Mouse (Mus musculus) heart, embryonic 15.5 days (tissue): ENCODE results near the gene Adamtsl3. TPM values are rescaled to one million over a fixed set of nuclear protein-coding genes. Genes with fewer than 3 reads are reported as not detected.

ENCODE experiments used
- ATAC-seq: fragments of 200-750 bp; cut with Nextera tagmentation; replicated peaks from 2 replicates; pipeline ENCODE4 v1.8.0; 2017; ENCODE audit warnings: low read depth, moderate TSS enrichment; ENCODE audit not compliant: insufficient number of reproducible peaks, insufficient read depth, low FRiP score
- H3K27ac ChIP-seq: fragments of 300-500 bp; sonication (generic); 2 replicates; pipeline ENCODE4 v1.5.1; 2015; ENCODE audit warnings: mild to moderate bottlenecking, inconsistent platforms
- H3K27me3 ChIP-seq: fragments of 300-500 bp; sonication (generic); 2 replicates; pipeline ENCODE4 v1.6.1; 2015; ENCODE audit warnings: inconsistent platforms
- H3K36me3 ChIP-seq: fragments of 300-500 bp; sonication (generic); 2 replicates; pipeline ENCODE4 v1.6.1; 2015; ENCODE audit warnings: mild to moderate bottlenecking, inconsistent platforms
- H3K4me1 ChIP-seq: fragments of 300-500 bp; sonication (generic); replicated peaks from 2 replicates; pipeline ENCODE4 v1.6.1; 2015; ENCODE audit warnings: inconsistent platforms
- H3K4me2 ChIP-seq: fragments of 300-500 bp; sonication (generic); 2 replicates; pipeline ENCODE4 v1.6.1; 2015; ENCODE audit warnings: inconsistent platforms, mild to moderate bottlenecking, moderate library complexity
- H3K4me3 ChIP-seq: fragments of 300-500 bp; sonication (generic); 2 replicates; pipeline ENCODE4 v1.5.1; 2015; ENCODE audit warnings: mild to moderate bottlenecking, inconsistent platforms
- H3K9ac ChIP-seq: fragments of 300-500 bp; sonication (generic); 2 replicates; pipeline ENCODE4 v1.6.1; 2015; ENCODE audit warnings: mild to moderate bottlenecking, inconsistent platforms
- H3K9me3 ChIP-seq: fragments of 300-500 bp; sonication (generic); replicated peaks from 2 replicates; pipeline ENCODE4 v1.6.1; 2016; ENCODE audit warnings: inconsistent platforms
- WGBS: fragments of 180-500 bp; shearing (Covaris S2); methylation state at CpG from one replicate; pipeline ENCODE4 v1.1.7; 2015; ENCODE audit warnings: mixed read lengths; 5-methylcytosine and 5-hydroxymethylcytosine counted together
- polyA plus RNA-seq: library from polyadenylated mRNA; unstranded; fragments of >200 nt; fragmentation: Nextera tagmentation; extraction: Ambion mirVana; gene quantifications from 2 replicates; pipeline ENCODE4 v1.2.1, GENCODE M21; 2015

Gene Adamtsl3
- polyA plus RNA-seq, 1 experiment from 2014 or later: 1.5 TPM

GRCm38 (mm10) chr7:82478461-82478860 is 143.0 kb downstream of the Adamtsl3 start:
- Histone ChIP-seq H3K27ac (no peak overlapping the region), H3K36me3 (no peaks in the 10 kb centered on the region), H3K4me2 (no peak overlapping the region), H3K27me3 (no peaks in the 10 kb centered on the region), H3K4me3 (no peak overlapping the region), H3K9me3 (no peaks in the 10 kb centered on the region), H3K9ac (no peak overlapping the region), H3K4me1 (no peaks in the 10 kb centered on the region)
- no peak for ATAC-seq
- 82% methylated on average over 3 of the region's 3 CpGs for WGBS

- Histone ChIP-seq H3K4me1 (no peaks in the 10 kb centered on the region), H3K27me3 (no peaks in the 10 kb centered on the region), H3K9me3 (no peaks in the 10 kb centered on the region), H3K27ac (no peak overlapping the region), H3K4me3 (no peak overlapping the region), H3K36me3 (no peaks in the 10 kb centered on the region), H3K4me2 (no peak overlapping the region), H3K9ac (no peak overlapping the region)
- ATAC-seq: no peak
- WGBS: 68% methylated on average over 10 of the region's 10 CpGs
These were observed 143.6 kb downstream of the Adamtsl3 start for GRCm38 (mm10) chr7:82478861-82479755.

GRCm38 (mm10) chr7:82483426-82483825 is 147.9 kb downstream of the Adamtsl3 start:
- Histone ChIP-seq H3K9ac (no peak overlapping the region), H3K4me2 (no peak overlapping the region), H3K9me3 (no peaks in the 10 kb centered on the region), H3K27me3 (no peaks in the 10 kb centered on the region), H3K4me3 (no peak overlapping the region), H3K4me1 (peaks cover 7% of the 10 kb centered on the region), H3K36me3 (no peaks in the 10 kb centered on the region), H3K27ac (no peak overlapping the region)
- no peak for ATAC-seq
- WGBS: 41% methylated on average over 3 of the region's 3 CpGs

- H3K27ac ChIP-seq: no peak overlapping the region
- 73% methylated on average over 5 of the region's 5 CpGs for WGBS
These were observed 149.3 kb downstream of the Adamtsl3 start for GRCm38 (mm10) chr7:82484834-82485233.

GRCm38 (mm10) chr7:82485344-82485954 is 150.0 kb downstream of the Adamtsl3 start:
- 0 out of 2 replicates have a peak, but pooled peaks have one; percentile 43 for ATAC-seq
- no peak overlapping the region for H3K27ac ChIP-seq
- peaks cover 7% of the 10 kb centered on the region for H3K4me1 ChIP-seq
- H3K9ac ChIP-seq: no peak overlapping the region
- no peak overlapping the region for H3K4me2 ChIP-seq
- 43% methylated on average over 7 of the region's 7 CpGs for WGBS
- no peaks in the 10 kb centered on the region for H3K9me3 ChIP-seq
- H3K36me3 ChIP-seq: no peaks in the 10 kb centered on the region
- H3K27me3 ChIP-seq: no peaks in the 10 kb centered on the region
- no peak overlapping the region for H3K4me3 ChIP-seq

More at GRCm38 (mm10) chr7:82484834-82485233, 149.3 kb downstream of the Adamtsl3 start:
- Histone ChIP-seq H3K9me3 (no peaks in the 10 kb centered on the region), H3K36me3 (no peaks in the 10 kb centered on the region), H3K9ac (no peak overlapping the region), H3K27me3 (no peaks in the 10 kb centered on the region), H3K4me1 (peaks cover 7% of the 10 kb centered on the region), H3K4me2 (no peak overlapping the region), H3K4me3 (no peak overlapping the region)
- no peak for ATAC-seq

GRCm38 (mm10) chr7:82491018-82491417 is 155.5 kb downstream of the Adamtsl3 start:
- H3K4me1 ChIP-seq: no peaks in the 10 kb centered on the region
- H3K36me3 ChIP-seq: no peaks in the 10 kb centered on the region
- ATAC-seq: no peak
- no peak overlapping the region for H3K4me2 ChIP-seq
- H3K9me3 ChIP-seq: no peaks in the 10 kb centered on the region
- no peak overlapping the region for H3K4me3 ChIP-seq
- 76% methylated on average over 1 of the region's 1 CpGs for WGBS
- no peak overlapping the region for H3K27ac ChIP-seq
- no peak overlapping the region for H3K9ac ChIP-seq
- no peaks in the 10 kb centered on the region for H3K27me3 ChIP-seq

- no peak for ATAC-seq
- WGBS: 90% methylated on average over 12 of the region's 12 CpGs
- Histone ChIP-seq H3K9me3 (no peaks in the 10 kb centered on the region), H3K4me1 (no peaks in the 10 kb centered on the region), H3K36me3 (no peaks in the 10 kb centered on the region), H3K4me2 (no peak overlapping the region), H3K4me3 (no peak overlapping the region), H3K27me3 (no peaks in the 10 kb centered on the region), H3K9ac (no peak overlapping the region), H3K27ac (no peak overlapping the region)
These were observed 157.4 kb downstream of the Adamtsl3 start for GRCm38 (mm10) chr7:82492881-82493280.

- Histone ChIP-seq H3K9ac (no peak overlapping the region), H3K9me3 (no peaks in the 10 kb centered on the region), H3K27me3 (no peaks in the 10 kb centered on the region), H3K36me3 (no peaks in the 10 kb centered on the region), H3K27ac (no peak overlapping the region), H3K4me2 (no peak overlapping the region), H3K4me3 (no peak overlapping the region), H3K4me1 (no peaks in the 10 kb centered on the region)
- 76% methylated on average over 2 of the region's 2 CpGs for WGBS
- no peak for ATAC-seq
These were observed 158.7 kb downstream of the Adamtsl3 start for GRCm38 (mm10) chr7:82494220-82494619.

- ATAC-seq: no peak
- no peaks in the 10 kb centered on the region for H3K27me3 ChIP-seq
- H3K27ac ChIP-seq: no peak overlapping the region
- no peaks in the 10 kb centered on the region for H3K36me3 ChIP-seq
- H3K4me3 ChIP-seq: no peak overlapping the region
- no peaks in the 10 kb centered on the region for H3K4me1 ChIP-seq
- H3K4me2 ChIP-seq: no peak overlapping the region
- H3K9ac ChIP-seq: no peak overlapping the region
- 81% methylated on average over 4 of the region's 4 CpGs for WGBS
- H3K9me3 ChIP-seq: no peaks in the 10 kb centered on the region
These were observed 161.6 kb downstream of the Adamtsl3 start for GRCm38 (mm10) chr7:82497064-82497463.

- Histone ChIP-seq H3K27ac (no peak overlapping the region), H3K4me2 (no peak overlapping the region), H3K4me1 (no peaks in the 10 kb centered on the region), H3K9me3 (no peaks in the 10 kb centered on the region), H3K27me3 (no peaks in the 10 kb centered on the region), H3K36me3 (no peaks in the 10 kb centered on the region), H3K4me3 (no peak overlapping the region), H3K9ac (no peak overlapping the region)
- no peak for ATAC-seq
- 75% methylated on average over 6 of the region's 6 CpGs for WGBS
These were observed 165.8 kb downstream of the Adamtsl3 start for GRCm38 (mm10) chr7:82501306-82501705.

- Histone ChIP-seq H3K9me3 (no peaks in the 10 kb centered on the region), H3K9ac (no peak overlapping the region), H3K4me1 (no peaks in the 10 kb centered on the region), H3K4me3 (no peak overlapping the region), H3K27ac (no peak overlapping the region), H3K4me2 (no peak overlapping the region), H3K36me3 (no peaks in the 10 kb centered on the region), H3K27me3 (no peaks in the 10 kb centered on the region)
- 63% methylated on average over 5 of the region's 5 CpGs for WGBS
- ATAC-seq: no peak
These were observed 167.0 kb downstream of the Adamtsl3 start for GRCm38 (mm10) chr7:82502511-82502910.
